Mouse (Mus musculus): ENCODE data around the gene Tmem184a. TPM values are rescaled to one million over a fixed set of nuclear protein-coding genes. Genes with fewer than 3 reads are reported as not detected.

Gene Tmem184a
- polyA plus RNA-seq, 1 experiment from 2014 or later, result 197 TPM

- under 1% methylated on average over 55 of the region's 55 CpGs for WGBS
- Histone ChIP-seq H3K4me2 (replicated peaks; ENCODE audit: low read depth) (peak within 1 kb of the TSS; percentile 77), H3K27ac (ENCODE audit: low read depth, low read length) (peak within 1 kb of the TSS; percentile 46; the same call in 1 of the 2 replicates), H3K4me3 (ENCODE audit: low read depth, low read length) (peak within 1 kb of the TSS; percentile 76), H3K4me1 (replicated peaks; ENCODE audit: control insufficient read depth, insufficient read depth, low read length) (0 out of 2 replicates have a peak, but pooled peaks cover 5% of the 10 kb centered on the region), H3K9ac (ENCODE audit: low read depth, low read length) (peak within 1 kb of the TSS; percentile 80), H3K9me3 (ENCODE audit: control insufficient read depth) (no peaks in the 10 kb centered on the region), H3K36me3 (ENCODE audit: control insufficient read depth, insufficient read depth) (peaks cover 30% of the 10 kb centered on the region), H3K27me3 (replicated peaks; ENCODE audit: control insufficient read depth, insufficient read depth, low read length) (no peaks in the 10 kb centered on the region)
- TF ChIP-seq CTCF (IDR thresholded peaks at IDR 0.05; ENCODE audit: low read depth), result peak; percentile 96
- ATAC-seq, result peak; percentile 80
Measured at GRCm38 (mm10) chr5:139775216-139775926, 44.3 kb downstream of the Tmem184a start, which contains the start of gene Ints1. TSS of gene Ints1 (minus strand) at chr5:139775674.

- Histone ChIP-seq H3K4me3 (ENCODE audit: low read depth, low read length) (no peak overlapping the region), H3K4me1 (replicated peaks; ENCODE audit: control insufficient read depth, insufficient read depth, low read length) (no peaks in the 10 kb centered on the region), H3K9ac (ENCODE audit: low read depth, low read length) (no peak overlapping the region), H3K4me2 (replicated peaks; ENCODE audit: low read depth) (no peak overlapping the region), H3K36me3 (ENCODE audit: control insufficient read depth, insufficient read depth) (peaks cover 93% of the 10 kb centered on the region), H3K27me3 (replicated peaks; ENCODE audit: control insufficient read depth, insufficient read depth, low read length) (no peaks in the 10 kb centered on the region), H3K9me3 (ENCODE audit: control insufficient read depth) (no peaks in the 10 kb centered on the region), H3K27ac (ENCODE audit: low read depth, low read length) (no peak overlapping the region)
- WGBS, result 90% methylated on average over 8 of the region's 8 CpGs
- no peak for ATAC-seq
- no peak for TF ChIP-seq CTCF (IDR thresholded peaks at IDR 0.05; ENCODE audit: low read depth)
Measured at GRCm38 (mm10) chr5:139768216-139768615, 51.5 kb downstream of the Tmem184a start.

GRCm38 (mm10) chr5:139764296-139764695 lies 55.4 kb downstream of the Tmem184a start:
- Histone ChIP-seq H3K36me3 (ENCODE audit: control insufficient read depth, insufficient read depth) (peaks cover 94% of the 10 kb centered on the region), H3K4me3 (ENCODE audit: low read depth, low read length) (no peak overlapping the region), H3K27me3 (replicated peaks; ENCODE audit: control insufficient read depth, insufficient read depth, low read length) (no peaks in the 10 kb centered on the region), H3K4me1 (replicated peaks; ENCODE audit: control insufficient read depth, insufficient read depth, low read length) (no peaks in the 10 kb centered on the region), H3K9me3 (ENCODE audit: control insufficient read depth) (no peaks in the 10 kb centered on the region), H3K9ac (ENCODE audit: low read depth, low read length) (no peak overlapping the region), H3K4me2 (replicated peaks; ENCODE audit: low read depth) (no peak overlapping the region), H3K27ac (ENCODE audit: low read depth, low read length) (no peak overlapping the region)
- WGBS, result 71% methylated on average over 11 of the region's 11 CpGs
- peak; percentile 75 for TF ChIP-seq CTCF (IDR thresholded peaks at IDR 0.05; ENCODE audit: low read depth)
- no peak for ATAC-seq

- H3K27me3 ChIP-seq (replicated peaks; ENCODE audit: control insufficient read depth, insufficient read depth, low read length), result no peaks in the 10 kb centered on the region
- no peak overlapping the region for H3K4me2 ChIP-seq (replicated peaks; ENCODE audit: low read depth)
- no peak overlapping the region for H3K4me3 ChIP-seq (ENCODE audit: low read depth, low read length)
- no peaks in the 10 kb centered on the region for H3K9me3 ChIP-seq (ENCODE audit: control insufficient read depth)
- no peak overlapping the region for H3K27ac ChIP-seq (ENCODE audit: low read depth, low read length)
- 82% methylated on average over 16 of the region's 16 CpGs for WGBS
- TF ChIP-seq CTCF (IDR thresholded peaks at IDR 0.05; ENCODE audit: low read depth), result no peak
- no peak overlapping the region for H3K9ac ChIP-seq (ENCODE audit: low read depth, low read length)
- no peaks in the 10 kb centered on the region for H3K4me1 ChIP-seq (replicated peaks; ENCODE audit: control insufficient read depth, insufficient read depth, low read length)
- peaks cover 87% of the 10 kb centered on the region for H3K36me3 ChIP-seq (ENCODE audit: control insufficient read depth, insufficient read depth)
- ATAC-seq, result no peak
Measured at GRCm38 (mm10) chr5:139758096-139758495, 61.6 kb downstream of the Tmem184a start.

GRCm38 (mm10) chr5:139756586-139756985 lies 63.1 kb downstream of the Tmem184a start:
- Histone ChIP-seq H3K9ac (ENCODE audit: low read depth, low read length) (no peak overlapping the region), H3K4me1 (replicated peaks; ENCODE audit: control insufficient read depth, insufficient read depth, low read length) (no peaks in the 10 kb centered on the region), H3K27me3 (replicated peaks; ENCODE audit: control insufficient read depth, insufficient read depth, low read length) (no peaks in the 10 kb centered on the region), H3K4me2 (replicated peaks; ENCODE audit: low read depth) (no peak overlapping the region), H3K36me3 (ENCODE audit: control insufficient read depth, insufficient read depth) (peaks cover 88% of the 10 kb centered on the region), H3K4me3 (ENCODE audit: low read depth, low read length) (no peak overlapping the region), H3K9me3 (ENCODE audit: control insufficient read depth) (no peaks in the 10 kb centered on the region), H3K27ac (ENCODE audit: low read depth, low read length) (no peak overlapping the region)
- 94% methylated on average over 2 of the region's 2 CpGs for WGBS
- TF ChIP-seq CTCF (IDR thresholded peaks at IDR 0.05; ENCODE audit: low read depth), result no peak
- ATAC-seq, result no peak

- peaks cover 88% of the 10 kb centered on the region for H3K36me3 ChIP-seq (ENCODE audit: control insufficient read depth, insufficient read depth)
Measured at GRCm38 (mm10) chr5:139756135-139756534, 63.6 kb downstream of the Tmem184a start.

More at GRCm38 (mm10) chr5:139756135-139756534, 63.6 kb downstream of the Tmem184a start:
- Histone ChIP-seq H3K9ac (ENCODE audit: low read depth, low read length) (no peak overlapping the region), H3K4me1 (replicated peaks; ENCODE audit: control insufficient read depth, insufficient read depth, low read length) (no peaks in the 10 kb centered on the region), H3K27me3 (replicated peaks; ENCODE audit: control insufficient read depth, insufficient read depth, low read length) (no peaks in the 10 kb centered on the region), H3K27ac (ENCODE audit: low read depth, low read length) (no peak overlapping the region), H3K4me3 (ENCODE audit: low read depth, low read length) (no peak overlapping the region), H3K9me3 (ENCODE audit: control insufficient read depth) (no peaks in the 10 kb centered on the region), H3K4me2 (replicated peaks; ENCODE audit: low read depth) (no peak overlapping the region)
- WGBS, result 88% methylated on average over 12 of the region's 12 CpGs
- TF ChIP-seq CTCF (IDR thresholded peaks at IDR 0.05; ENCODE audit: low read depth), result no peak
- ATAC-seq, result no peak

All from intestine, postnatal 0 days (tissue).